Mouse (Mus musculus) heart, adult 2 months (tissue): ENCODE measurements around the gene Ern2.

Source experiments
- CTCF ChIP-seq: fragments of 200-600 bp; IDR thresholded peaks from 2 replicates; pipeline ENCODE4 v1.8.1; 2022; ENCODE audit warnings: antibody characterized with exemption, mild to moderate bottlenecking, moderate library complexity
- EP300 ChIP-seq: fragments of 200-500 bp; IDR thresholded peaks from 2 replicates; pipeline ENCODE4 v1.6.1; 2011; ENCODE audit warnings: low read depth, low read length, control low read depth; ENCODE audit not compliant: insufficient read depth
- POLR2A ChIP-seq: fragments of 200-500 bp; IDR thresholded peaks from 2 replicates; pipeline ENCODE4 v1.6.1; 2011; ENCODE audit warnings: mild to moderate bottlenecking, low read depth, low read length, control low read depth; ENCODE audit not compliant: insufficient read depth

GRCm38 (mm10) chr7:122167203-122167602 lies 18.8 kb downstream of the Ern2 start:
- TF ChIP-seq CTCF (no peak), EP300 (no peak), POLR2A (no peak)
